Mouse (Mus musculus): ENCODE measurements around the gene Slc2a10. TPM values are rescaled to one million over a fixed set of nuclear protein-coding genes. Genes with fewer than 3 reads are reported as not detected.
"Not testable (repeated sequence)": the region's sequence is repeated elsewhere in the genome, so short reads cannot be mapped to it uniquely, and the experiment has no call there.

The Slc2a10 gene
- total RNA-seq, 2 experiments from 2014 or later, result 1.1 to 1.4 TPM

GRCm38 (mm10) chr2:165498816-165499215 lies 4.8 kb upstream of the Slc2a10 start:
- DNase-seq, result no peak

- no peak for DNase-seq
These were observed 6.1 kb downstream of the Slc2a10 start for GRCm38 (mm10) chr2:165509686-165510085.

- no peak for DNase-seq
These were observed 6.9 kb downstream of the Slc2a10 start for GRCm38 (mm10) chr2:165510466-165510865.

GRCm38 (mm10) chr2:165510914-165511458 lies 7.4 kb downstream of the Slc2a10 start:
- not testable (repeated sequence) for DNase-seq

- DNase-seq, result not testable (repeated sequence)
These were observed 7.9 kb downstream of the Slc2a10 start for GRCm38 (mm10) chr2:165511530-165511929.

- DNase-seq, result no peak
These were observed 8.8 kb downstream of the Slc2a10 start for GRCm38 (mm10) chr2:165512426-165512825.

- peak; percentile 26 to 54 for DNase-seq
These were observed 9.4 kb downstream of the Slc2a10 start for GRCm38 (mm10) chr2:165512870-165513600.

GRCm38 (mm10) chr2:165515178-165515728 lies 11.7 kb downstream of the Slc2a10 start:
- DNase-seq, result no peak

- DNase-seq, result no peak
These were observed 22.0 kb downstream of the Slc2a10 start for GRCm38 (mm10) chr2:165525609-165526008.

GRCm38 (mm10) chr2:165529106-165529505 lies 25.5 kb downstream of the Slc2a10 start:
- DNase-seq, result peak; percentile 49 to 70

- DNase-seq, result no peak
These were observed 30.2 kb downstream of the Slc2a10 start for GRCm38 (mm10) chr2:165533789-165534188.

- DNase-seq, result no peak
These were observed 37.4 kb downstream of the Slc2a10 start for GRCm38 (mm10) chr2:165540975-165541374.

- no peak for DNase-seq
These were observed 39.5 kb downstream of the Slc2a10 start for GRCm38 (mm10) chr2:165542939-165543669.

- no peak for DNase-seq
These were observed 40.1 kb downstream of the Slc2a10 start for GRCm38 (mm10) chr2:165543670-165544016.

- DNase-seq, result no peak
These were observed 42.1 kb downstream of the Slc2a10 start for GRCm38 (mm10) chr2:165545687-165546086.

- no peak for DNase-seq
These were observed 42.8 kb downstream of the Slc2a10 start for GRCm38 (mm10) chr2:165546341-165546740.

GRCm38 (mm10) chr2:165547410-165547809 lies 43.8 kb downstream of the Slc2a10 start:
- DNase-seq, result peak; percentile 7 to 55

GRCm38 (mm10) chr2:165548627-165549026 lies 45.0 kb downstream of the Slc2a10 start:
- no peak for DNase-seq

GRCm38 (mm10) chr2:165550410-165550809 lies 46.8 kb downstream of the Slc2a10 start:
- DNase-seq, result not testable (repeated sequence)

- DNase-seq, result no peak
These were observed 50.5 kb downstream of the Slc2a10 start for GRCm38 (mm10) chr2:165554066-165554465.

- no peak for DNase-seq
These were observed 53.7 kb downstream of the Slc2a10 start for GRCm38 (mm10) chr2:165557278-165557677.

GRCm38 (mm10) chr2:165558916-165559315 lies 55.3 kb downstream of the Slc2a10 start:
- no peak for DNase-seq
